8 mouse cellular contexts compared by ENCODE assay signal in genomic region chr2:30783346-30783745, GRCm38 (mm10). TPM values are rescaled to one million over a fixed set of nuclear protein-coding genes. Genes with fewer than 3 reads are reported as not detected.
A peak's percentile ranks its signal among the peaks of the same experiment; 100 is the strongest.
DNase-seq lines count a peak whose midpoint lies in the region; ATAC-seq lines count a peak whose summit lies in the region.

No protein-coding gene starts in this region.

- peak; percentile 55; the same call in 1 of the 2 replicates for ATAC-seq in common myeloid progenitor, adult 5-6 weeks (replicated peaks; ENCODE audit: low read depth, poor library complexity, severe bottlenecking)

- DNase-seq in R1 (ENCODE audit: low read depth, low spot score) = peak; percentile 83
- DNase-seq in gastrocnemius, postnatal 10 days = peak; percentile 70
- DNase-seq in induced T-regulatory cell, adult 2 months (ENCODE audit: low read depth) = peak; percentile 23
- peak; percentile 71 to 79 for DNase-seq in left cerebral cortex, adult 18-20 months (ENCODE audit: low spot score in 2 of 2)
- peak; percentile 82 for DNase-seq in lung, postnatal 25 days (ENCODE audit: low spot score)
- peak; percentile 68 to 76 for DNase-seq in right cerebral cortex, postnatal 36 days (ENCODE audit: low spot score in 2 of 2)
- DNase-seq in spleen, postnatal 4 days (ENCODE audit: low spot score in 2 of 2) = no peak

RNA-seq across cellular contexts. Expression of gene 1700001O22Rik, which starts 20.1 kb away (rescaled TPM):
- total RNA-seq in common myeloid progenitor, adult 5-6 weeks (2017) = not detected in 2 replicates
- total RNA-seq in gastrocnemius, postnatal 10 days (2021) = 1 to 10 TPM in 1 of 2 experiments, under 1 TPM in 1; 0.33 to 1.1 TPM
- total RNA-seq in left cerebral cortex, adult 18-20 months (2021) = 1 to 10 TPM; 8.2 to 8.4 TPM

RNA-seq across cellular contexts. Expression of gene Ntmt1, which starts 24.3 kb away (rescaled TPM):
- 16.4 and 26.9 TPM in 2 replicates for total RNA-seq in common myeloid progenitor, adult 5-6 weeks (2017)
- 10 to 100 TPM; 20.1 to 22.8 TPM for total RNA-seq in gastrocnemius, postnatal 10 days (2021)
- total RNA-seq in left cerebral cortex, adult 18-20 months (2021) = 10 to 100 TPM; 32.9 to 34.1 TPM

RNA-seq across cellular contexts. Expression of gene Asb6, which starts 46.8 kb away (rescaled TPM):
- 13.7 and 17.5 TPM in 2 replicates for total RNA-seq in common myeloid progenitor, adult 5-6 weeks (2017)
- total RNA-seq in gastrocnemius, postnatal 10 days (2021) = 1 to 10 TPM; 8.9 to 9.0 TPM
- 10 to 100 TPM; 41.0 to 43.1 TPM for total RNA-seq in left cerebral cortex, adult 18-20 months (2021)

RNA-seq across cellular contexts. Expression of gene Prrx2, which starts 51.4 kb away (rescaled TPM):
- total RNA-seq in common myeloid progenitor, adult 5-6 weeks (2017) = not detected in 2 replicates
- total RNA-seq in gastrocnemius, postnatal 10 days (2021) = 1 to 10 TPM; 4.3 to 4.8 TPM
- total RNA-seq in left cerebral cortex, adult 18-20 months (2021) = 1 to 10 TPM; 2.1 to 2.8 TPM

Comparison
In these comparisons a context has a peak if more than half of its experiments do, and no peak if none do; other contexts are left out.
1. DNase-seq: peak in R1 (single experiment), gastrocnemius, postnatal 10 days (single experiment), induced T-regulatory cell, adult 2 months (single experiment), left cerebral cortex, adult 18-20 months (2 of 2), lung, postnatal 25 days (single experiment) and right cerebral cortex, postnatal 36 days (2 of 2); none in spleen, postnatal 4 days (0 of 2).